Mouse (Mus musculus): ENCODE data around the gene Ooep. TPM values are rescaled to one million over a fixed set of nuclear protein-coding genes. Genes with fewer than 3 reads are reported as not detected.

Gene Ooep
- polyA plus RNA-seq (2016; fragmentation: Nextera tagmentation; extraction: Ambion mirVana), result 0.83 and 1.0 TPM in 2 replicates

DNA sequence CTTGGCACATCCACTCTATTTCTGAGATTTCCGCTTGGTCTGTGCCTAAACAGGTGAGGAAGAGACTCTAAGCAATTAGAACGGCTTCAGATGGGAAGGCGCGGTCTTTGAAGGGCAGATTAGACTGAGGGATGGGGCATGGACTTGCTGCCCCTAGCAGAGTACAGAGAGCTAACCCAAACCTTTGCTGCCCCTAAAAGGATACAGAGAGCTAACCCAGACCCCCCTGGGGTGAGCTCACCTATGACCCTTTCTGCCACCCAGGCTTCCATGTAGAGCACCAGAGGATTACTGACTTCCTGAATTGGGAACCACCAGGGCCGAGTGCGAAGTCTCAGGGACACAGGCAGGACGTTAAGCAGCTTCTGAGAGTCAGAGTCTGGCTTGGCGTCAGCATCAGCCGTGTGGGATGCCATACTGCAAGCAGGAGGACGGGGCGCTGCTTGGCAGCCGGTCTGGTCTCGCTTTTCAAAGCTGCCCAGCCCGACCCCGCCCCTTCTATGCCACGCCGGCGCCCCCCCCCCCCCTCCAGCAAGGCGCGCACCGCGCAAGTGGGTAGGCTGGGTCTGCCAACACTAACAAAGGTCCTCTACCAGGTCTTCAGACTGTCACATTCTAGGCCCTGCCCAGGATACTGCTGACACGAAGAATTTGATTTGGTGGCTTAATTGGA, at the start of gene Ooep:
TSS of gene Ooep (minus strand) at position 613 of the 673 bp plus-strand sequence.
- DNase-seq (ENCODE audit: low spot score), result peak; percentile 63
- Histone ChIP-seq H3K9me3 (replicated peaks) (no peaks in the 10 kb centered on the region), H3K4me1 (peaks cover 14% of the 10 kb centered on the region), H3K36me3 (no peaks in the 10 kb centered on the region), H3K27ac (replicated peaks) (peak within 1 kb of the TSS; percentile 46), H3K27me3 (ENCODE audit: low read depth, poor library complexity, severe bottlenecking) (peaks cover 28% of the 10 kb centered on the region), H3K4me3 (peak within 1 kb of the TSS; percentile 51)
- WGBS, result 4% methylated on average over 23 of the region's 23 CpGs

DNA sequence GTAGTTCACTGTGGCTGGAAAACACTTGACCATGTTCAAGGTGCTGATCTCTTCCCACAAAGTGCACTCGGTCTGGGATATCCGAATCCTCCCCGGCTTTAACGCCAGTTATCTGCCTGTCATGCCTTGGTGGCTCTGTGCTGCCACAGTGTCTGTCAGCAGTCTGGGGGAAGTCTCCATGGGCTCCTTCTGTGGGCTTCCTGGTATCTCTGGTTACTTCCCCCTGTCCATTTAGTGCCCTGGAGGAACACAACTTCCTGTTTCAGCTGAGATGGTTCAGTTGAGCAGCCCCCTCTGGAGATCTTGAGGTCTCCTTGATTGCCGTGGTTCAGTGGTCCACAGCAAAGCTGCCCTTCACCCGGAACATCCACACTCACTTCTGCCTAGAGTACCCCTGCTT, 49.7 kb upstream of the Ooep start:
- Histone ChIP-seq H3K4me3 (no peak overlapping the region), H3K27me3 (ENCODE audit: low read depth, poor library complexity, severe bottlenecking) (peaks cover 18% of the 10 kb centered on the region), H3K4me1 (peaks cover 6% of the 10 kb centered on the region), H3K36me3 (no peaks in the 10 kb centered on the region), H3K9me3 (replicated peaks) (no peaks in the 10 kb centered on the region), H3K27ac (replicated peaks) (no peak overlapping the region)
- no peak for DNase-seq (ENCODE audit: low spot score)
- WGBS, result 84% methylated on average over 6 of the region's 6 CpGs

DNA sequence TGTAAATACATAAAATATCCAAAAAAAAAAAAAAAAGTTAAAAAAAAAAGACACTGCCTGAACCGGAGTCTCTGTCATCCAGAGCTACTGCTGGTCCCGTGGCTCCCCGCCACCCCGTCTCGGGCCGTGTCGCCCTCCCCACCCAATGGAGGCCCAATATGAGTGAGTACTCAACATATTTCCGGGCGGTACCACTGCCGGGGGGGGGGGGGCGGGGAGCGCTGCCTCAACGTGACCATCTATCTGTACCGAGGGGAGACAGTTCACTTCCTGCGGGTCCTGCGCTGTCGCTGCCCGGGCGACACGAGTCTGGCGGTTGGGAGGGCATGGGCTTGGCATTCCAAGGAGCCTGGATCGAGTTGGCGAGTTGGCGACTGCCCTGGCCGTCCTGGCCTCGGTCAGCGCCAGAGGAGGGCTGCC, 48.8 kb upstream of the Ooep start:
- WGBS, result 23% methylated on average over 27 of the region's 27 CpGs
- no peaks in the 10 kb centered on the region for H3K36me3 ChIP-seq
- H3K9me3 ChIP-seq (replicated peaks), result no peaks in the 10 kb centered on the region
- H3K27me3 ChIP-seq (ENCODE audit: low read depth, poor library complexity, severe bottlenecking), result peaks cover 18% of the 10 kb centered on the region
- H3K4me1 ChIP-seq, result peaks cover 6% of the 10 kb centered on the region
- H3K27ac ChIP-seq (replicated peaks), result peak overlapping the region; percentile 38; the same call in 1 of the 2 replicates
- no peak for DNase-seq (ENCODE audit: low spot score)
- peak overlapping the region; percentile 48 for H3K4me3 ChIP-seq

DNA sequence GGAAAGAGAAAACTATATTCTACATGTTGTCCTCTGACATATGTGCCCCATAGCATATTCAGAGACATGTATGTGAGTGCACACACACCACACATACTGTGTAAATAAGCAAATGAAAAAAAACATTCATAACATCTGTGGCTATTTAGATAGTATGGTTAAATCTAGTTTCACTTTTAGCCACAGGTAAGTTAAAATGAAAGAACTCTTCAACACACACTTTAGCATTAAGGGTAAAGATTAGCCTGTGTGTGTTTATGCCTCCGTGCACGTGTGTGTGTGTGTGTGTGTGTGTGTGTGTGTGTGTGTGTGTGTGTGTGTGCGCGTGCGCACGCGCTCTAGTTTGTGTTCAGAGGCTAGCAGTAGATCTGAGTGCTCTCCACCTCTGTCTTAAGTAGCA, 23.1 kb upstream of the Ooep start:
- Histone ChIP-seq H3K36me3 (no peaks in the 10 kb centered on the region), H3K27me3 (ENCODE audit: low read depth, poor library complexity, severe bottlenecking) (peaks cover 18% of the 10 kb centered on the region), H3K27ac (replicated peaks) (no peak overlapping the region), H3K4me3 (no peak overlapping the region), H3K4me1 (no peaks in the 10 kb centered on the region), H3K9me3 (replicated peaks) (no peaks in the 10 kb centered on the region)
- DNase-seq (ENCODE audit: low spot score), result no peak
- WGBS, result 91% methylated on average over 7 of the region's 7 CpGs

DNA sequence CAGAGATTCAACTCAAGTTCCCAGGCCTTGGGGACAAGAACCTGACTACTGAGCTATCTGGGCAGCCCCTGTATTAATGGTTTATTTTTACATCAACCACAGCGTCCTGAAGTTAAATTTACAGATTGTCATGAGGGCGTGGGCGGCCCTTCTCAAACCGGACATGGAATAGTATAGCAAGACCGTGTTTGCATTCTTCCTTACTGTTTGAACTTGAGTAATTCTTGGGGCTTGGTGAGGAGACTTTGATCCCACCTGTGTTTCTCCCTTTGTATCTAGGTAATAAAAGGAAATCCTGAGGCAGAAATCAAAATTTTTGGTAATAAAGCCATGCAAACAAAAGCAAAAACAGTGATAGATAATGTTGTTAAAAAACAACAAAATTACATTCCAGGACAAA, 22.0 kb upstream of the Ooep start:
- Histone ChIP-seq H3K27me3 (ENCODE audit: low read depth, poor library complexity, severe bottlenecking) (peaks cover 28% of the 10 kb centered on the region), H3K4me3 (no peak overlapping the region), H3K36me3 (no peaks in the 10 kb centered on the region), H3K9me3 (replicated peaks) (no peaks in the 10 kb centered on the region), H3K27ac (replicated peaks) (no peak overlapping the region), H3K4me1 (peaks cover 7% of the 10 kb centered on the region)
- no peak for DNase-seq (ENCODE audit: low spot score)
- 84% methylated on average over 5 of the region's 5 CpGs for WGBS

DNA sequence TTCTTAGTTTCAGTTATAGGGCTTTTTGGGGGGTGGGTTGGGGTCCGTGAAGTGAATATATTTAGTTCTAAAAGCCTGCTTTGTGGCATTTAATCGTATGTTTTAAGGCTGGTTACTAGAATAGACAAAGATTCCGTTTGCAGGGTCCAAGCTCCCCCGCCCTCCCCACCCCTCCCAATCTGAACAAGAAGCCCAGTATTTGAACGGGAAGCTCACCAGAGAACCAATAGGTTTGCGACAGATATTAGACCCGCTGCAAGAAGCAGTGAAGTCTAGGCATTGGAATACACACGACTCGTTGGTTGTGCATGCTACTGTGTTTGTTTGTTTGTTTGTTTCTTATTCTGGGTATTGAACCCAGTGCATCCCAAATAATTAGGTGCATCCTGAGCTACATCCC, 18.0 kb upstream of the Ooep start:
- H3K27ac ChIP-seq (replicated peaks), result no peak overlapping the region
- H3K27me3 ChIP-seq (ENCODE audit: low read depth, poor library complexity, severe bottlenecking), result peaks cover 68% of the 10 kb centered on the region
- no peaks in the 10 kb centered on the region for H3K9me3 ChIP-seq (replicated peaks)
- no peak overlapping the region for H3K4me3 ChIP-seq
- peaks cover 11% of the 10 kb centered on the region for H3K4me1 ChIP-seq
- whole genome bisulfite sequencing, result 68% methylated on average over 9 of the region's 9 CpGs
- no peak for DNase-seq (ENCODE audit: low spot score)
- no peaks in the 10 kb centered on the region for H3K36me3 ChIP-seq

DNA sequence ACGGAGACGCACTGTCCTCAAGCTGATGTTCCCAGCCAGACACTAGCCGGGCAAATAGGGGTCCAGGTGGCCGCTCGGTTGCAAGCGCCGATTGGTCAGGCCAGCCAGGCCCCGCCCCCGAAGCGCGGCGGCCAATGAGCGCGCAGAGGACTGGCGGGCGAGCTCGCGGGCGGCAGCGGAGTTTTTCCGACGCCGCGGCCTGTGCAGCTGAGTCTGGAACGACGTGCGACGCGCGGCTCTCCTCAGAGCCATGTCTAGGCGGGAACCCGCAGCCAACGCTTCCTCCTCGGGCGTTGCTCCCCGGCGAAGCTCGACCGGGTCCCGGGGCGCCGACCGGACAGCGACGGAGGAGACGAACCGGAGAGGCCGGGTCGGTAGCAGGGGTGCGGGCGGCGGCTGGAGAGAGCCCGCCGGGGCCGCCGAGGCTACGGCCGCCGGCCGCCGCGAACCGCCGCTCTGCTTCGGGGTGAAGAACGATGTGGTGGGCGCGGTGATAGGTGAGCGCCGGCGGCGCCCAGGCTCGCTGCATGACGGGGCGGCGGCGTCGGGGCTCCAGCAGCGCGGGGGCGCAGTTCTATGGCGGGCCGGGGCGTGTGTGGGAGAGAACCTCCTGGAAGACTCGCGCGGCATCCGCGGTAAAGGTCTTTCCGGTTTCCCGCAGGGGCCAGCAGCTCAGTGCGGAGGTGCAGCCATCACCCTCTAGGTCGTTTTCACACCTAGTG, 17.3 kb upstream of the Ooep start, which contains the start of gene Ddx43:
TSS of gene Ddx43 (plus strand) at position 148 of the 722 bp plus-strand sequence.
- DNase-seq (ENCODE audit: low spot score), result peak; percentile 81
- Histone ChIP-seq H3K4me1 (peaks cover 11% of the 10 kb centered on the region), H3K9me3 (replicated peaks) (no peaks in the 10 kb centered on the region), H3K27ac (replicated peaks) (no peak within 1 kb of the TSS; the same call in 1 of the 2 replicates), H3K27me3 (ENCODE audit: low read depth, poor library complexity, severe bottlenecking) (peaks cover 68% of the 10 kb centered on the region), H3K36me3 (no peaks in the 10 kb centered on the region), H3K4me3 (peak within 1 kb of the TSS; percentile 44)
- WGBS, result 4% methylated on average over 81 of the region's 93 CpGs

DNA sequence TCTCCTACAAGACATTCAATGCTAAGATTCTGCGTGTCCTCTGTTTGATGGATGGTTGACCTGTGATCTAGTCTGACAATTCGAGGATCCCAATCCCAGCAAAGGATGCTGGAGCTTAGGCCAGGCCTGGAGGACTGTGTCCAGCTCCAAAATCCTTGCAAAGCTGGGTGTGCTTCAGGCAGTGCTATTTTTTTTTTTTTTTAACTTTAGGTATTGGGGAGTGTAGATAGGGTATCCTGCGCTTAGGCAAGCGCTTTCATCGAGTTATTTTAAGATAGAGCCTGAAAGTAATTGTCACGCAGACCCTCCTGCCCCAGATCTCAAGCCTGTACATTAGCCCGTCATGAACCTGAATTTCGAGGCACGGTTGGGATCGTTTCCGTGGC, 16.7 kb upstream of the Ooep start:
- Histone ChIP-seq H3K27me3 (ENCODE audit: low read depth, poor library complexity, severe bottlenecking) (peaks cover 68% of the 10 kb centered on the region), H3K27ac (replicated peaks) (no peak overlapping the region), H3K9me3 (replicated peaks) (no peaks in the 10 kb centered on the region), H3K36me3 (no peaks in the 10 kb centered on the region), H3K4me3 (peak overlapping the region; percentile 44), H3K4me1 (peaks cover 11% of the 10 kb centered on the region)
- no peak for DNase-seq (ENCODE audit: low spot score)
- 42% methylated on average over 11 of the region's 11 CpGs for WGBS

DNA sequence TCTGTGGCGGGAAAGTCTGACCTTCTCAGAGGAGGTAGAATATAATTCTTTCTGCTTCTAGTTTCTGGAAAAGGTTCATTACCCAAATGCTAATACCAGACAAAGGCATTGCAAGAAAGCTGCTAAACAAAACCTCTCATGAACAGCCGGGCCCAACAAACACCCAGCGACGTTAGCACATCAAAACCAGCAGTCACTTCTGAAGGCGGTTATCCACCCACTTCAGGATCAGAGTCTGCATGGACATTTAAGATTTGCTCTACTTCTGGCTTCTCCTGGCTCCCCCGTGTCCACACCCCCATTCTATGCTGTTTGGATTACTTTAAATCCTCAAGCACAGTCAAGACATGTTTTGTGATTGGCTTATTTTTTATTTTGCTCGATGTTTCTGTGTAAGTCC, 16.1 kb upstream of the Ooep start:
- DNase-seq (ENCODE audit: low spot score), result no peak
- H3K27ac ChIP-seq (replicated peaks), result no peak overlapping the region
- 74% methylated on average over 7 of the region's 7 CpGs for WGBS
- no peak overlapping the region for H3K4me3 ChIP-seq
- H3K4me1 ChIP-seq, result peaks cover 11% of the 10 kb centered on the region
- H3K36me3 ChIP-seq, result no peaks in the 10 kb centered on the region
- H3K9me3 ChIP-seq (replicated peaks), result no peaks in the 10 kb centered on the region
- H3K27me3 ChIP-seq (ENCODE audit: low read depth, poor library complexity, severe bottlenecking), result peaks cover 68% of the 10 kb centered on the region

DNA sequence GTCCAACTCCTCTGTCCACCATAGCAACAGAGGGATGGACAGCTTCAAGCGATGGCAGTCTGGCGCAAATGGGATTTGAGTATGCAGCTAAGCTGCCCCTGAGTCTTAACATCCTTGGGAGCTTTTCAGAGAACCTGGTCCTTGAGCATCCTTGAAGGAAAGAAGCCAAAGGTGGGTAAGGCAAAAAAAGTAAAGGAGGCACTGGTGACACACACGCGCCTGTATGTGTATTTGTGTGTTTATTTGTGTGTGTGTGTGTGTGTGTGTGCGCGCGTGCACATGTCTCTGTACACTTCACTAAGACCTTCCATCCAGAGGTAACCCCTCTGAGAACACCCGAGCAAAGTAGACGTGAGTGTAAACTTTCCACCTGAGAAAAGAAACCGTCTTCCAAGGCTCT, 15.2 kb upstream of the Ooep start:
- DNase-seq (ENCODE audit: low spot score), result no peak
- H3K9me3 ChIP-seq (replicated peaks), result no peaks in the 10 kb centered on the region
- WGBS, result 85% methylated on average over 10 of the region's 10 CpGs
- peaks cover 11% of the 10 kb centered on the region for H3K4me1 ChIP-seq
- H3K36me3 ChIP-seq, result no peaks in the 10 kb centered on the region
- peaks cover 68% of the 10 kb centered on the region for H3K27me3 ChIP-seq (ENCODE audit: low read depth, poor library complexity, severe bottlenecking)
- no peak overlapping the region for H3K4me3 ChIP-seq
- no peak overlapping the region for H3K27ac ChIP-seq (replicated peaks)

DNA sequence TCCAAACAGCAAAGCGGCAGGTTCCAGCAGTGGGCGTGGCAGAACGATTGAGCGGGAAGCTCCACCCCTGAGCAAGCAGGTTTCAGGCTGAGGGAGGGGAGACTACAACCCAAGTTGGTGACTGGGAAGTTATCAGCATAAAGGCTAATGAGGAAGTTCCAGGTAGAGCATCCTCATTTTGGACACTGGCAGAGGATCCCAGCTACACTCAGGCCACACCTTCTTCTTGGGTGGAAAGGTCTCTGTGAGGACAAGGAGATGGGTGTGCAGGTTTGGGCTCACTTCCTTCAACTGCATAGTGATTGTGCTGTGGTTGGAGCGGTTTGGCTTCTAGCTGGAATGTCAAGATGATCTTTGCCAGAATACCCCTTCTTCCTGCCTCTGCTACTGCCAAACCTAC, 11.5 kb upstream of the Ooep start:
- H3K4me3 ChIP-seq, result no peak overlapping the region
- DNase-seq (ENCODE audit: low spot score), result no peak
- H3K27ac ChIP-seq (replicated peaks), result no peak overlapping the region
- no peaks in the 10 kb centered on the region for H3K4me1 ChIP-seq
- peaks cover 34% of the 10 kb centered on the region for H3K27me3 ChIP-seq (ENCODE audit: low read depth, poor library complexity, severe bottlenecking)
- 51% methylated on average over 5 of the region's 5 CpGs for WGBS
- H3K9me3 ChIP-seq (replicated peaks), result no peaks in the 10 kb centered on the region
- H3K36me3 ChIP-seq, result no peaks in the 10 kb centered on the region

DNA sequence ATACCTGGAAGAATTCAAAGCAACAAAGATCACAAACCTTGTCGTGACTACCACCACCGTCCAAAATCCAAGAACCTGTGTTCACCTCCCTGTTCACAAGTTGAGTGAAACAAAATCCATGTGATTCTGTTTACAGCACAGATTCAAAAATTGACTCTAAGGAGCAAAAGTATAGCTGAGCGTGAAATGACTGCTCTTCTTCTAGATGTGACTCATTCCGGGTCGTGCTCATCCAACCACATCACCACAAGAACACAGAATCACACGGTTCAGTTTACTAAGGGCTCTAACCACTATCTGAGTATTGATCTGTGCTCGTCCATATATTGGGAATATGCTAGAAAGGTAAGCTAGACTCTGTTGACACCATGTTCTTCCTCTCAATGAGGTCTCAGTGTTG, 8.4 kb upstream of the Ooep start:
- WGBS, result 83% methylated on average over 7 of the region's 7 CpGs
- no peaks in the 10 kb centered on the region for H3K9me3 ChIP-seq (replicated peaks)
- peaks cover 4% of the 10 kb centered on the region; the same call in 1 of the 2 replicates for H3K27me3 ChIP-seq (ENCODE audit: low read depth, poor library complexity, severe bottlenecking)
- no peak overlapping the region for H3K27ac ChIP-seq (replicated peaks)
- no peak for DNase-seq (ENCODE audit: low spot score)
- H3K4me3 ChIP-seq, result no peak overlapping the region
- no peaks in the 10 kb centered on the region for H3K36me3 ChIP-seq
- no peaks in the 10 kb centered on the region for H3K4me1 ChIP-seq

DNA sequence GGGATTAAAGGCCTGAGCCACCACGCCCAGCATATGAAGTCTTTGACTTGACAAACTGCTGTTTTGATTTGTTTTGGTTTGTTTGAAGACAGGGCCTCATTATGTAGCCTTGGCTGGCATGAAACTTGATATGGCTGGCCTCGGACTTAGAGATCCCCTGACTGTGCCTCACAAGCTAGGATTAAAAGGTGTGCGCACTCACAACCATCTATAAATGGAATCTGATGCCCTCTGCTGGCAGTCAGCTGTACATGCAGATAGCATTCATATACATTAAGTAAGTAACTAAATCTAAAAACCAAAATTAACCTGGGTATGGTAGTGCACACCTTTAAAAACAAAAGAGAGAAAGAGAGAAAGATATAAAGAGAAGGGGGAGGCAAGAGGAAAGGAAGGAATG, 7.4 kb upstream of the Ooep start:
- H3K27me3 ChIP-seq (ENCODE audit: low read depth, poor library complexity, severe bottlenecking), result no peaks in the 10 kb centered on the region
- WGBS, result 54% methylated on average over 3 of the region's 3 CpGs
- no peaks in the 10 kb centered on the region for H3K36me3 ChIP-seq
- no peak for DNase-seq (ENCODE audit: low spot score)
- H3K9me3 ChIP-seq (replicated peaks), result no peaks in the 10 kb centered on the region
- no peaks in the 10 kb centered on the region for H3K4me1 ChIP-seq
- H3K27ac ChIP-seq (replicated peaks), result no peak overlapping the region
- no peak overlapping the region for H3K4me3 ChIP-seq

Data from midbrain, embryonic 10.5 days (tissue).